Comparison of ENCODE assay signal across 9 mouse cellular contexts in genomic region chr4:45855803-45856424, GRCm38 (mm10). TPM values are rescaled to one million over a fixed set of nuclear protein-coding genes. Genes with fewer than 3 reads are reported as not detected.
DNase-seq lines count a peak whose midpoint lies in the region; ATAC-seq lines count a peak whose summit lies in the region.
"Had no signal": no experiment of that assay in that cellular context is flagged by ENCODE, and none has a peak within 500 bp of the region (broad histone marks: within the 10 kb centered on the region; RNA-seq: fewer than 3 reads in every experiment).

No protein-coding gene starts in this region.

- H3K27me3 ChIP-seq in kidney, embryonic 15.5 days = peaks cover 4% of the 10 kb centered on the region; the same call in 1 of the 2 replicates
- H3K27me3 ChIP-seq in liver, embryonic 11.5 days (replicated peaks; ENCODE audit: control insufficient read depth, insufficient read depth, low read length) = no peaks in the 10 kb centered on the region
- H3K27me3 ChIP-seq in neural tube, embryonic 11.5 days (ENCODE audit: control insufficient read depth, insufficient read depth, low read length) = no peaks in the 10 kb centered on the region

- no peaks in the 10 kb centered on the region for H3K9me3 ChIP-seq in kidney, embryonic 15.5 days (replicated peaks)
- H3K9me3 ChIP-seq in liver, embryonic 11.5 days (ENCODE audit: control insufficient read depth, low read length) = no peaks in the 10 kb centered on the region
- no peaks in the 10 kb centered on the region for H3K9me3 ChIP-seq in neural tube, embryonic 11.5 days (ENCODE audit: control insufficient read depth, low read length)

- peak; percentile 51 for DNase-seq in 416B (ENCODE audit: low read depth)
- DNase-seq in adrenal gland, adult 8-10 months = peak; percentile 66
- DNase-seq in embryo, embryonic 10 days (ENCODE audit: low spot score) = peak; percentile 83
- peak; percentile 50 for DNase-seq in gastrocnemius, postnatal 25 days
- peak; percentile 54 for DNase-seq in liver, embryonic 11.5 days (ENCODE audit: low spot score)
- DNase-seq in neural tube, embryonic 11.5 days (ENCODE audit: low spot score) = peak; percentile 77
- DNase-seq in telencephalon, adult 2 months (ENCODE audit: low read depth, low spot score) = peak; percentile 26

- peaks cover 19% of the 10 kb centered on the region for H3K4me1 ChIP-seq in kidney, embryonic 15.5 days
- no peaks in the 10 kb centered on the region for H3K4me1 ChIP-seq in liver, embryonic 11.5 days (replicated peaks; ENCODE audit: control insufficient read depth, insufficient read depth, low read length)
- 0 out of 2 replicates have a peak, but pooled peaks cover 2% of the 10 kb centered on the region for H3K4me1 ChIP-seq in neural tube, embryonic 11.5 days (ENCODE audit: control insufficient read depth, insufficient read depth, low read length)

- H3K4me2 ChIP-seq in kidney, embryonic 15.5 days = no peak overlapping the region
- no peak overlapping the region for H3K4me2 ChIP-seq in liver, embryonic 11.5 days
- H3K4me2 ChIP-seq in neural tube, embryonic 11.5 days (ENCODE audit: low read depth) = no peak overlapping the region

- 0 out of 2 replicates have a peak, but pooled peaks have one; percentile 50 for ATAC-seq in kidney, embryonic 15.5 days (replicated peaks; ENCODE audit: low FRiP score)
- no peak for ATAC-seq in liver, embryonic 11.5 days (replicated peaks; ENCODE audit: low FRiP score)
- no peak for ATAC-seq in neural tube, embryonic 11.5 days (ENCODE audit: insufficient read depth, low FRiP score, low TSS enrichment)

- H3K9ac ChIP-seq in kidney, embryonic 15.5 days = no peak overlapping the region
- no peak overlapping the region for H3K9ac ChIP-seq in liver, embryonic 11.5 days (ENCODE audit: low read depth, low read length)
- no peak overlapping the region for H3K9ac ChIP-seq in neural tube, embryonic 11.5 days (ENCODE audit: low read length)

- H3K4me3 ChIP-seq in kidney, embryonic 15.5 days (replicated peaks) = no peak overlapping the region
- no peak overlapping the region for H3K4me3 ChIP-seq in liver, embryonic 11.5 days (ENCODE audit: low read depth, low read length)
- no peak overlapping the region for H3K4me3 ChIP-seq in neural tube, embryonic 11.5 days (ENCODE audit: low read depth, low read length)
- H3K4me3 ChIP-seq: myocyte had no signal

- H3K27ac ChIP-seq in kidney, embryonic 15.5 days = no peak overlapping the region
- H3K27ac ChIP-seq in liver, embryonic 11.5 days (ENCODE audit: low read depth, low read length) = no peak overlapping the region
- H3K27ac ChIP-seq in neural tube, embryonic 11.5 days (ENCODE audit: low read depth, low read length) = no peak overlapping the region

- 47% methylated on average over 19 of the region's 19 CpGs for WGBS in kidney, embryonic 15.5 days
- WGBS in liver, embryonic 11.5 days = 46% methylated on average over 19 of the region's 19 CpGs
- WGBS in neural tube, embryonic 11.5 days = 49% methylated on average over 19 of the region's 19 CpGs

- H3K36me3 ChIP-seq in kidney, embryonic 15.5 days = no peaks in the 10 kb centered on the region
- no peaks in the 10 kb centered on the region for H3K36me3 ChIP-seq in liver, embryonic 11.5 days (ENCODE audit: control insufficient read depth, insufficient read depth, low read length)
- no peaks in the 10 kb centered on the region for H3K36me3 ChIP-seq in neural tube, embryonic 11.5 days (ENCODE audit: control insufficient read depth, insufficient read depth, low read length)

RNA-seq across cellular contexts. Expression of gene Stra6l, which starts 7.5 kb away (rescaled TPM):
- under 1 TPM; 0.31 to 0.58 (median 0.49) TPM for total RNA-seq in adrenal gland, adult 8-10 months (2022)
- not detected for total RNA-seq in gastrocnemius, postnatal 25 days (2021)
- 0.57 and 0.84 TPM in 2 replicates for polyA plus RNA-seq in kidney, embryonic 15.5 days (2015; fragmentation: Nextera tagmentation; extraction: Ambion mirVana)
- 2.5 and 3.1 TPM in 2 replicates for polyA plus RNA-seq in liver, embryonic 11.5 days (2014; fragmentation: Nextera tagmentation; extraction: Ambion mirVana)
- 6.3 and 7.2 TPM in 2 replicates for polyA plus RNA-seq in neural tube, embryonic 11.5 days (2014; fragmentation: Nextera tagmentation; extraction: Ambion mirVana)
- polyA plus RNA-seq: myocyte had no signal

RNA-seq across cellular contexts. Expression of gene Igfbpl1, which starts 29.2 kb away (rescaled TPM):
- under 1 TPM; 0.20 to 0.67 (median 0.26) TPM for total RNA-seq in adrenal gland, adult 8-10 months (2022)
- not detected for total RNA-seq in gastrocnemius, postnatal 25 days (2021)
- polyA plus RNA-seq in kidney, embryonic 15.5 days (2015; fragmentation: Nextera tagmentation; extraction: Ambion mirVana) = 0.06 and 0.10 TPM in 2 replicates
- polyA plus RNA-seq in liver, embryonic 11.5 days (2014; fragmentation: Nextera tagmentation; extraction: Ambion mirVana) = 0.26 and 0.40 TPM in 2 replicates
- polyA plus RNA-seq in neural tube, embryonic 11.5 days (2014; fragmentation: Nextera tagmentation; extraction: Ambion mirVana) = 76.8 and 90.4 TPM in 2 replicates
- polyA plus RNA-seq: myocyte had no signal

RNA-seq across cellular contexts. Expression of gene Ccdc180, which starts 34.2 kb away (rescaled TPM):
- total RNA-seq in adrenal gland, adult 8-10 months (2022) = under 1 TPM in 3 of 4 experiments, not detected in 1; 0.08 to 0.59 (median 0.56) TPM
- not detected for total RNA-seq in gastrocnemius, postnatal 25 days (2021)
- 0.35 and 0.58 TPM in 2 replicates for polyA plus RNA-seq in kidney, embryonic 15.5 days (2015; fragmentation: Nextera tagmentation; extraction: Ambion mirVana)
- polyA plus RNA-seq in liver, embryonic 11.5 days (2014; fragmentation: Nextera tagmentation; extraction: Ambion mirVana) = 0.04 and 0.10 TPM in 2 replicates
- 0.05 TPM in 1 of 2 replicates, not detected in the other for polyA plus RNA-seq in neural tube, embryonic 11.5 days (2014; fragmentation: Nextera tagmentation; extraction: Ambion mirVana)
- polyA plus RNA-seq: myocyte had no signal

RNA-seq across cellular contexts. Expression of gene Aldh1b1, which starts 57.1 kb away (rescaled TPM):
- total RNA-seq in adrenal gland, adult 8-10 months (2022) = 10 to 100 TPM; 39.2 to 46.2 (median 41.9) TPM
- total RNA-seq in gastrocnemius, postnatal 25 days (2021) = under 1 TPM; 0.51 to 0.77 TPM
- 10.8 and 11.2 TPM in 2 replicates for polyA plus RNA-seq in kidney, embryonic 15.5 days (2015; fragmentation: Nextera tagmentation; extraction: Ambion mirVana)
- 10.5 and 13.0 TPM in 2 replicates for polyA plus RNA-seq in liver, embryonic 11.5 days (2014; fragmentation: Nextera tagmentation; extraction: Ambion mirVana)
- 4.1 and 4.6 TPM in 2 replicates for polyA plus RNA-seq in neural tube, embryonic 11.5 days (2014; fragmentation: Nextera tagmentation; extraction: Ambion mirVana)

Comparison
In these comparisons a context has a peak if more than half of its experiments do, and no peak if none do; other contexts are left out.
1. DNase-seq: peak in every context shown above with its lines; median percentile 83 in embryo, embryonic 10 days; 77 in neural tube, embryonic 11.5 days; 66 in adrenal gland, adult 8-10 months; 54 in liver, embryonic 11.5 days; 51 in 416B; 50 in gastrocnemius, postnatal 25 days; 26 in telencephalon, adult 2 months.
2. RNA of gene Igfbpl1, which starts 29.2 kb away (polyA plus RNA-seq): 76.8 to 90.4 TPM in neural tube, embryonic 11.5 days; 0.26 to 0.40 TPM in liver, embryonic 11.5 days and 0.06 to 0.10 TPM in kidney, embryonic 15.5 days; every median in the first group is over 10 times any median in the second.